Mouse (Mus musculus) stomach, embryonic 16.5 days (tissue): ENCODE data around the gene Zbtb38. TPM values are rescaled to one million over a fixed set of nuclear protein-coding genes. Genes with fewer than 3 reads are reported as not detected.

Source experiments
- ATAC-seq: fragments of 200-750 bp; cut with Nextera tagmentation; 2 replicates; pipeline ENCODE4 v1.8.0; 2017; ENCODE audit warnings: moderate number of reproducible peaks, moderate TSS enrichment; ENCODE audit not compliant: insufficient read depth, low FRiP score
- H3K27ac ChIP-seq: fragments of 300-500 bp; sonication (generic); 2 replicates; pipeline ENCODE4 v1.5.1; 2014; ENCODE audit warnings: low read length
- H3K27me3 ChIP-seq: fragments of 300-500 bp; sonication (generic); 2 replicates; pipeline ENCODE4 v1.6.1; 2014; ENCODE audit warnings: low read length, control low read depth, mixed read lengths; ENCODE audit not compliant: control insufficient read depth, insufficient read depth
- H3K36me3 ChIP-seq: fragments of 300-500 bp; sonication (generic); 2 replicates; pipeline ENCODE4 v1.6.1; 2014; ENCODE audit warnings: low read length; ENCODE audit not compliant: control insufficient read depth, insufficient read depth
- H3K4me1 ChIP-seq: fragments of 300-500 bp; sonication (generic); 2 replicates; pipeline ENCODE4 v1.6.1; 2014; ENCODE audit warnings: low read length, control low read depth, mixed read lengths; ENCODE audit not compliant: control insufficient read depth, insufficient read depth
- H3K4me2 ChIP-seq: fragments of 300-500 bp; sonication (generic); 2 replicates; pipeline ENCODE4 v1.6.1; 2014; ENCODE audit warnings: low read depth, low read length, mixed read lengths
- H3K4me3 ChIP-seq: fragments of 300-500 bp; sonication (generic); replicated peaks from 2 replicates; pipeline ENCODE4 v1.5.1; 2014; ENCODE audit warnings: mild to moderate bottlenecking, low read length
- H3K9ac ChIP-seq: fragments of 300-500 bp; sonication (generic); 2 replicates; pipeline ENCODE4 v1.6.1; 2014; ENCODE audit warnings: low read length
- H3K9me3 ChIP-seq: fragments of 300-500 bp; sonication (generic); replicated peaks from 2 replicates; pipeline ENCODE4 v1.6.1; 2016; ENCODE audit warnings: low read length, control low read depth; ENCODE audit not compliant: control insufficient read depth
- WGBS: fragments of 180-500 bp; shearing (Covaris S2); extraction: QIAGEN DNeasy Blood & Tissue Kit; methylation state at CpG from one replicate; pipeline ENCODE4 v1.1.7; 2014; 5-methylcytosine and 5-hydroxymethylcytosine counted together
- polyA plus RNA-seq: library from polyadenylated mRNA; unstranded; fragments of >200 nt; fragmentation: Nextera tagmentation; extraction: Ambion mirVana; gene quantifications from 2 replicates; pipeline ENCODE4 v1.2.1, GENCODE M21; 2015

Zbtb38 gene
- polyA plus RNA-seq, 1 experiment from 2014 or later, result 19.4 TPM

DNA sequence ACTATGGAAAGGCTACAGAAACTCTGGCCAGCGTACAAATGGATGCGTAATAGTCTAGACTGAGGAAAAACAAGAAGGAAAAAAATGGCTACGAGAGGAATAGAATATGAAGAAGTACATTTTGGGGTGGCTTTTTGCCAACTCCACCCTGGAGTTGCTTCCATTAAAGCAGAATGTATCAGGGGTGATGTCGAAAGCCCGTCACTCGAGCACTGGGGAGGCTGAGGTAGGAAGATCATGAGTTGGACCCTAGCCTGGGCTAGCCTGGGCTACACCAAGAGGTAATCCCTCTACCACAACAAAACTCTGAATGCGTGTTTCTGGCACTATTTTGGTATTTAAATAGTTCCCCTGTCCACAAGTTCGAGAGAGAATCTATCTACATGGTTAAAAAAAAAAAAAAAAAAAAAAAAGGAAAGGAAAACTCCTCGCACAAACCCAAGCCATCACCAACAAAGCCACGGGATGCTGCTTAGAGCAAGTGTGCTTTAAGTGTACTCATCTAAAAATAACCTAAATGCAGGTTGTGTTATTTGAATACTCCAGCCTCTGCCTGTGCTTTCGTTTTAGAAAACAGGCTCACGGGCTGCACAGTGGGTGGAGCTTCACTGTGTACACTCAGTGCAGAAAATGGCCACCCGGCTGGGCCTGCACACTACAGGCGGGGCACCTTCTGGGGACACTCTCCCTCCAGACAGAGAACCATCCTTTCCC is 39.7 kb downstream of the Zbtb38 start:
- 69% methylated on average over 14 of the region's 14 CpGs for WGBS
- Histone ChIP-seq H3K27ac (peak overlapping the region; percentile 70), H3K9ac (peak overlapping the region; percentile 30)

DNA sequence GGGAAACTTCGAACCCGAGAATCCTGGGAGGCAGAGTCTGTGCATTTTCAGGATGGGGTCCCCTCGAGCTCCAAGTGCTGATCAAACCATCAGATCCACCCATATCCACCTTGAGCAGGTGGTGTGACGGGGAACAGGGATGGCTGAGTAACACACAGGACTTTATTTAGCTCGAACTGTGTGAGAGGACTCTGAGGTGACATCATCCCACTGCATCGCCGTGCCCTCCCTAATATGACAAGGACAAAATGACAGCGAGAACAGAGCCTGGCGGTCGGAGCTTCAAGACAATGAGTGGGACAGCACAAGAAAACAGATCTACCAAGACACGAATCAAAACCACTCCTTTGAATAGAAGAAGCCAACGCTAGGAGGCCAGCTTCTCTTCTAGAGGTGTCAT is 40.6 kb downstream of the Zbtb38 start:
- no peak overlapping the region for H3K9ac ChIP-seq

More for the DNA sequence above, 39.7 kb downstream of the Zbtb38 start:
- Histone ChIP-seq H3K4me3 (peak overlapping the region; percentile 25), H3K36me3 (no peaks in the 10 kb centered on the region; the same call in 1 of the 2 replicates), H3K9me3 (no peaks in the 10 kb centered on the region), H3K4me1 (peaks cover 13% of the 10 kb centered on the region), H3K4me2 (peak overlapping the region; percentile 44), H3K27me3 (no peaks in the 10 kb centered on the region)
- peak; percentile 78; the same call in 1 of the 2 replicates for ATAC-seq

DNA sequence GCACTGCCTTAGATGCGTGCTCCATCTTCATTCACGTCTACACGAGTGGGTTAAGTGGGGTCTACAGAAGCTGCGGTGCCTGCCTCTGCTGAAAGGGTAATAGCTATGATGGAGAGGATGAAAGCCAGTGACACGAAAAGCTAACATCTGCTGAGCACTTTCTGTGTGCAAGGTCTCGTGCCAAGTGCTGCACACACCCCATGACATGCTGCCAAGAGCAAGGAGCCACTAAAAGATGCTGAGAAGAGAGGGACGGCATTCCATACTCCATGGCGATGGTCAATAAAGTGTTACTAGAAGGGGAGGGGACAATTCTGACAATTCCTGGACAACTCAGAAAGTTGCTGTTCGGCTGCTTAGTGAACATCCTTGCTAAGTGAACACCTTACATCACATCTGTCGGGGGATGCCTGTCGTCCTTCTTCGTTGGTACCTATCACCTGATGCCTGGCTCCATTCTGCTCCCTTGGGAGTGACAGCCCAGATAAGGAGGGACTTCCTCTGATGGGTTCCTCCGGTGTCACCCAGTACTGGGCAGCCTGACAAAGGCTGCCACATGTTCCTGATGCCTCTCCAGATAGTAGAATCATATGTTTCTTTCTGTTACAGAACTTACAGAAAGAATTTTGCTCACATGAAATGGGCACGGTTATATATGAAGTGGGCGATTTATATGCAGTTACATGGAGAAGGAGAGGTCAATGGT is 42.2 kb downstream of the Zbtb38 start:
- Histone ChIP-seq H3K27ac (no peak overlapping the region), H3K9ac (no peak overlapping the region), H3K4me3 (no peak overlapping the region), H3K27me3 (no peaks in the 10 kb centered on the region), H3K4me2 (no peak overlapping the region), H3K36me3 (no peaks in the 10 kb centered on the region), H3K4me1 (peaks cover 18% of the 10 kb centered on the region), H3K9me3 (no peaks in the 10 kb centered on the region)
- no peak for ATAC-seq
- 81% methylated on average over 15 of the region's 15 CpGs for WGBS

More for the DNA sequence above, 40.6 kb downstream of the Zbtb38 start:
- Histone ChIP-seq H3K27me3 (no peaks in the 10 kb centered on the region), H3K36me3 (no peaks in the 10 kb centered on the region), H3K9me3 (no peaks in the 10 kb centered on the region), H3K4me1 (peaks cover 12% of the 10 kb centered on the region; the same call in 1 of the 2 replicates), H3K4me2 (no peak overlapping the region), H3K27ac (no peak overlapping the region), H3K4me3 (no peak overlapping the region)
- WGBS, result 91% methylated on average over 12 of the region's 12 CpGs
- no peak for ATAC-seq

DNA sequence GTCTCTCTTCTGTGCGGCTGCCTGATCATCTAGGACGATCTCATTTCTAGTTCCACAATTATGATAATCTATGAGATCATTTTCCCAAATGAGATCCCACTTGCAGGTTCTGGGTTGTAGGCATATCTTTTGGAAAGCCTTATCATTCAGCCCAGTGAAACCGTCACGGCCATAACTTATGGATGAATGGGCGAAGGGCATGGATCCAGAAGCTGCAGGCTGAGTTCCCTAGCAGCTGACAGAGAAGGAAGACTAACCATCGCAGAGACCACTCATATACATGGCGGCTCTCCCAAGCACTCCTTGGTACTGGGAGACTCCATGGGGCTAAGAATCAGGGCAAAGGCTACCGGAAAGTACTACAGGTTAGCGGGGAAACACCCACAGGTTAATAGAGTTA is 43.7 kb downstream of the Zbtb38 start:
- H3K4me2 ChIP-seq, result no peak overlapping the region
- H3K4me1 ChIP-seq, result peaks cover 20% of the 10 kb centered on the region
- no peaks in the 10 kb centered on the region for H3K27me3 ChIP-seq
- no peak for ATAC-seq
- 90% methylated on average over 9 of the region's 9 CpGs for WGBS
- no peak overlapping the region for H3K9ac ChIP-seq
- H3K27ac ChIP-seq, result no peak overlapping the region
- no peaks in the 10 kb centered on the region for H3K9me3 ChIP-seq
- no peak overlapping the region for H3K4me3 ChIP-seq
- H3K36me3 ChIP-seq, result no peaks in the 10 kb centered on the region

DNA sequence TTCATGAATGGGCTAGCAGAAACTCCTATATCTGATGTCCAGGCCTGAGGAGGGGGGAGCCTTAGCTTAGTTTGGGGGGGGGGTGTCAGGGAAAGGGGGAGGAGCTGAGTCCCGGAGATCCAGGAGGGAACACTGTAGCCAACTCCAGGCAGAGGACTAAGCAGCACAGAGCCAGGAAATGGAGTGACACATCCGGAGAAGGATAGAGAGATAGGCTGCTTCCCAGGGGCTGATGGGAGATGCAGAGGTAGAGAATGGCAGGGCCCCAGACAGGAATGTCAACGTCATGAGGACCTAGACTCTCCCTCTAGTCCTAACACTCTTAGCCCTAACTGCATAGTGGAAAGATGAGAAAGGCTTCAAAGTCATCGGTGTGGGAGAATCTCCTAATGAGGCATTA is 44.7 kb downstream of the Zbtb38 start:
- H3K27me3 ChIP-seq, result no peaks in the 10 kb centered on the region
- no peak overlapping the region for H3K4me3 ChIP-seq
- no peak overlapping the region for H3K27ac ChIP-seq
- WGBS, result 68% methylated on average over 4 of the region's 4 CpGs
- H3K4me2 ChIP-seq, result no peak overlapping the region
- H3K9me3 ChIP-seq, result no peaks in the 10 kb centered on the region
- peaks cover 15% of the 10 kb centered on the region for H3K4me1 ChIP-seq
- no peak for ATAC-seq
- no peak overlapping the region for H3K9ac ChIP-seq
- no peaks in the 10 kb centered on the region for H3K36me3 ChIP-seq

DNA sequence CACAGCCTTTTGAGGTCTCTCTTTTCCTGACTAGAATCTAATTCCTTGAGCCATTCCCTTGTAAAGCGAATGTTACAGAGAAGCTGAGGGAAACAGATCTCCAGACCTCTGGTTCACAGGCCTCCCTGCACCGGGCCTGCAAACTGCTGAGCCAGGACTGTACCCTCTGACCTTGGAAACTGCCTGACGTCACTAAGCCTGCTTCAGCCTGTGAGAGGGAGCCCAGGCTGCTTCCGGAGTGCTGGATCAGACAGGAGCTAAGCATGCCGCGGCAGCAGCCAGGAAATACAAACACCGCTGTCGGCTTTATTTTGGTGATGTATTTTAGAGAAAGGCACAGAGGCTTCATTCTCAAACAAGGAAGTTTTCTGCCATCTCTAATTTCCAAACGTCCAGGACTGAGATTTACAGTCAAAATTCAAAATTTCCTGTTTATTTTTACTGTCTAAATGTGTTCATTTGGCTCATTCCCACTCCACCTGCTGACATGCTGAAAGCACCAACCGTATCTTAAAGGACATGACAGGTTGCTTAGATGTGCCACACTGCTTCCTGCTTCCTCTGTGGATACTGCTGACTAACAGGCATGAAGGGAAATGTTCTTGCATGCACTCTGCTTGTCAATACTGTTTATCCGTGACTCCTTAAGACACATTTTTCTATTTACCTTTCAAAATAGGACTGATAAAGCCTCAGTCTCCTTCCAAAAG is 46.9 kb downstream of the Zbtb38 start:
- H3K4me1 ChIP-seq, result peaks cover 12% of the 10 kb centered on the region
- peak; percentile 92; the same call in 1 of the 2 replicates for ATAC-seq
- no peak overlapping the region for H3K4me3 ChIP-seq
- no peaks in the 10 kb centered on the region for H3K27me3 ChIP-seq
- peak overlapping the region; percentile 13 for H3K9ac ChIP-seq
- H3K9me3 ChIP-seq, result no peaks in the 10 kb centered on the region
- peak overlapping the region; percentile 73 for H3K27ac ChIP-seq
- H3K4me2 ChIP-seq, result peak overlapping the region; percentile 8; the same call in 1 of the 2 replicates
- H3K36me3 ChIP-seq, result no peaks in the 10 kb centered on the region
- WGBS, result 16% methylated on average over 11 of the region's 11 CpGs

DNA sequence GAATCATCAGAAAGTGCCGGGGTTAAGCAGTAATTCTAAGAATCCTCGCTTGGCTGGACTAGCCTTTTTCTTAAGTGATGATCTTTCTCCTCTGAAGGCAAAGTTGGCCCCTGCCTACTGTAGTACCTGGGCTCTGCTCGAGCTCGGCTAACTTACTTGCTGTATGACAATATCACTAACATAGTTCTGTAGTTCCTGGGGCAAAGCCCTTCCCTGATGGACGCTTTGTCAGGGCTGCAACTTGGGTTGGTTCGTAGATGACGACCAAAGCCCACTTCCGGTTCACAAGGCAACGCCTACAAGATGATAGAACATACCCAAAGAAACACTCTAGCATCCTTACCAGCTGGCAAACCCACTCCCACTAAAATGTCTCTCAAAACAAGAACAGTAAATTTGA is 47.7 kb downstream of the Zbtb38 start:
- Histone ChIP-seq H3K4me2 (no peak overlapping the region), H3K27ac (peak overlapping the region; percentile 73; the same call in 1 of the 2 replicates), H3K4me1 (peaks cover 12% of the 10 kb centered on the region), H3K9me3 (no peaks in the 10 kb centered on the region), H3K4me3 (no peak overlapping the region), H3K9ac (no peak overlapping the region), H3K27me3 (no peaks in the 10 kb centered on the region), H3K36me3 (no peaks in the 10 kb centered on the region)
- 87% methylated on average over 9 of the region's 9 CpGs for WGBS
- no peak for ATAC-seq

DNA sequence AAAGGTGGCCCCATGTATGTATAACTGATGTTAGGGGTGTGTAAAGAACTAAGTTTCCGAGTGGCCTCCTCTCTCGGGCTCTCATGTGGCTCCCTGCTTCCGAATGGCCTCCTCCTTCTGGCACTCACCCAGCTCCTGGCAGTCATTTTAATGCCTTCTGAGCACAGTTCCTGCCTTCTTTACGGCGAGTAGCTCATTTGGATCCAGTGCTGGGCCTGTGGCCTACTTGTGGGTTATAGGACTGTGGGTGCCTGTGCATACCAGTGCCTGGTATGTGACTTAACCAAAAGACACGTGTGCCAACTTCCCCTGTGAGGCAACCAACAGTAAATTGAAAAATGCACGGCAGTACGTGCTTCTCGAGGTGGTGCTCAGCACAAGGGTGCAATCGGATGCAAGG is 50.7 kb downstream of the Zbtb38 start:
- Histone ChIP-seq H3K27me3 (no peaks in the 10 kb centered on the region), H3K4me2 (no peak overlapping the region), H3K4me3 (no peak overlapping the region), H3K9ac (no peak overlapping the region), H3K9me3 (peaks cover 6% of the 10 kb centered on the region; the same call in 1 of the 2 replicates), H3K4me1 (peaks cover 12% of the 10 kb centered on the region), H3K36me3 (peaks cover 6% of the 10 kb centered on the region; the same call in 1 of the 2 replicates), H3K27ac (no peak overlapping the region)
- WGBS, result 86% methylated on average over 10 of the region's 10 CpGs
- ATAC-seq, result no peak
